Mouse (Mus musculus): ENCODE data around the gene Rpl31.

The Rpl31 gene

GRCm38 (mm10) chr1:39367045-39367444, 597 bp upstream of the Rpl31 start:
- no peak for DNase-seq (ENCODE audit: low spot score)

- DNase-seq (ENCODE audit: low spot score): no peak
These were observed 712 bp downstream of the Rpl31 start for GRCm38 (mm10) chr1:39368267-39368841.

- DNase-seq (ENCODE audit: low spot score): no peak
These were observed 2.8 kb downstream of the Rpl31 start for GRCm38 (mm10) chr1:39370431-39370830.

- no peak for DNase-seq (ENCODE audit: low spot score)
These were observed 4.7 kb downstream of the Rpl31 start for GRCm38 (mm10) chr1:39372220-39372843.

GRCm38 (mm10) chr1:39373378-39373777, 5.7 kb downstream of the Rpl31 start:
- no peak for DNase-seq (ENCODE audit: low spot score)

- DNase-seq (ENCODE audit: low spot score): no peak
These were observed 6.7 kb downstream of the Rpl31 start for GRCm38 (mm10) chr1:39374231-39374809.

GRCm38 (mm10) chr1:39376121-39376520, 8.5 kb downstream of the Rpl31 start:
- DNase-seq (ENCODE audit: low spot score): no peak

- no peak for DNase-seq (ENCODE audit: low spot score)
These were observed 9.1 kb downstream of the Rpl31 start for GRCm38 (mm10) chr1:39376726-39377240.

- DNase-seq (ENCODE audit: low spot score): no peak
These were observed 10.9 kb downstream of the Rpl31 start for GRCm38 (mm10) chr1:39378540-39378939.

GRCm38 (mm10) chr1:39379021-39379420, 11.4 kb downstream of the Rpl31 start:
- no peak for DNase-seq (ENCODE audit: low spot score)

- DNase-seq (ENCODE audit: low spot score): no peak
These were observed 13.4 kb downstream of the Rpl31 start for GRCm38 (mm10) chr1:39381017-39381416.

GRCm38 (mm10) chr1:39384914-39385313, 17.3 kb downstream of the Rpl31 start:
- no peak for DNase-seq (ENCODE audit: low spot score)

GRCm38 (mm10) chr1:39386456-39386855, 18.8 kb downstream of the Rpl31 start:
- DNase-seq (ENCODE audit: low spot score): no peak

GRCm38 (mm10) chr1:39387497-39387896, 19.9 kb downstream of the Rpl31 start:
- no peak for DNase-seq (ENCODE audit: low spot score)

GRCm38 (mm10) chr1:39388163-39388562, 20.5 kb downstream of the Rpl31 start:
- DNase-seq (ENCODE audit: low spot score): no peak

- DNase-seq (ENCODE audit: low spot score): no peak
These were observed 21.7 kb downstream of the Rpl31 start for GRCm38 (mm10) chr1:39389338-39389737.

GRCm38 (mm10) chr1:39391652-39392051, 24.0 kb downstream of the Rpl31 start:
- no peak for DNase-seq (ENCODE audit: low spot score)

GRCm38 (mm10) chr1:39392189-39392588, 24.5 kb downstream of the Rpl31 start:
- DNase-seq (ENCODE audit: low spot score): peak; percentile 73

- DNase-seq (ENCODE audit: low spot score): peak; percentile 55
These were observed 25.7 kb downstream of the Rpl31 start for GRCm38 (mm10) chr1:39393217-39393867.

GRCm38 (mm10) chr1:39394096-39394495, 26.5 kb downstream of the Rpl31 start:
- no peak for DNase-seq (ENCODE audit: low spot score)

GRCm38 (mm10) chr1:39394650-39395049, 27.0 kb downstream of the Rpl31 start:
- DNase-seq (ENCODE audit: low spot score): no peak

- DNase-seq (ENCODE audit: low spot score): no peak
These were observed 28.7 kb downstream of the Rpl31 start for GRCm38 (mm10) chr1:39396347-39396746.

- no peak for DNase-seq (ENCODE audit: low spot score)
These were observed 30.6 kb downstream of the Rpl31 start for GRCm38 (mm10) chr1:39398284-39398683.

Measured in c-Kit-positive CD71-positive TER-119-positive erythroid progenitor cells, embryonic 14.5 days (primary cell).